Comparison of ENCODE assay signal across 17 mouse cellular contexts in genomic region chr16:95602504-95602903, GRCm38 (mm10). TPM values are rescaled to one million over a fixed set of nuclear protein-coding genes. Genes with fewer than 3 reads are reported as not detected.
DNase-seq lines count a peak whose midpoint lies in the region; ATAC-seq and TF ChIP-seq lines count a peak whose summit lies in the region.
"Had no signal": no experiment of that assay in that cellular context is flagged by ENCODE, and none has a peak within 500 bp of the region (broad histone marks: within the 10 kb centered on the region; RNA-seq: fewer than 3 reads in every experiment).

No protein-coding gene starts in this region.

- no peaks in the 10 kb centered on the region for H3K36me3 ChIP-seq in lung, embryonic 15.5 days
- no peaks in the 10 kb centered on the region for H3K36me3 ChIP-seq in embryonic facial prominence, embryonic 10.5 days (replicated peaks)
- no peaks in the 10 kb centered on the region for H3K36me3 ChIP-seq in limb, embryonic 10.5 days
- H3K36me3 ChIP-seq: liver, embryonic 15.5 days had no signal

- no peak for TF ChIP-seq CTCF in brain, embryonic 14.5 days (IDR thresholded peaks at IDR 0.05; ENCODE audit: borderline replicate concordance, extremely low read depth, insufficient read depth, insufficient read length)
- no peak for TF ChIP-seq CTCF in cerebellum, adult 2 months (IDR thresholded peaks at IDR 0.05; ENCODE audit: borderline replicate concordance, insufficient read depth, low read depth, low read length)

- H3K9me3 ChIP-seq in lung, embryonic 15.5 days = no peaks in the 10 kb centered on the region
- H3K9me3 ChIP-seq in embryonic facial prominence, embryonic 10.5 days = no peaks in the 10 kb centered on the region
- H3K9me3 ChIP-seq in limb, embryonic 10.5 days (replicated peaks) = no peaks in the 10 kb centered on the region
- H3K9me3 ChIP-seq: liver, embryonic 15.5 days had no signal

- H3K27me3 ChIP-seq in lung, embryonic 15.5 days = no peaks in the 10 kb centered on the region
- no peaks in the 10 kb centered on the region for H3K27me3 ChIP-seq in embryonic facial prominence, embryonic 10.5 days (replicated peaks; ENCODE audit: low read depth, poor library complexity, severe bottlenecking)
- no peaks in the 10 kb centered on the region for H3K27me3 ChIP-seq in limb, embryonic 10.5 days (ENCODE audit: low read depth, poor library complexity, severe bottlenecking)
- H3K27me3 ChIP-seq in cerebellum, adult 2 months (ENCODE audit: control insufficient read depth, insufficient read depth, low read length) = no peaks in the 10 kb centered on the region
- H3K27me3 ChIP-seq: liver, embryonic 15.5 days had no signal

- peaks cover 11% of the 10 kb centered on the region; the same call in 1 of the 2 replicates for H3K4me1 ChIP-seq in lung, embryonic 15.5 days
- H3K4me1 ChIP-seq in embryonic facial prominence, embryonic 10.5 days = peaks cover 22% of the 10 kb centered on the region
- peaks cover 28% of the 10 kb centered on the region for H3K4me1 ChIP-seq in limb, embryonic 10.5 days
- no peaks in the 10 kb centered on the region for H3K4me1 ChIP-seq in cerebellum, adult 2 months (ENCODE audit: control insufficient read depth, insufficient read depth, low read length)
- H3K4me1 ChIP-seq: liver, embryonic 15.5 days had no signal

- no peak overlapping the region for H3K9ac ChIP-seq in lung, embryonic 15.5 days
- H3K9ac ChIP-seq: liver, embryonic 15.5 days had no signal

- no peak for TF ChIP-seq POLR2A in brain, embryonic 14.5 days (IDR thresholded peaks at IDR 0.05; ENCODE audit: borderline replicate concordance, extremely low read depth, insufficient read depth, insufficient read length, poor library complexity, severe bottlenecking)
- no peak for TF ChIP-seq POLR2A in cerebellum, adult 2 months (IDR thresholded peaks at IDR 0.05; ENCODE audit: borderline replicate concordance, insufficient read depth, low read length)

- no peak overlapping the region for H3K4me2 ChIP-seq in lung, embryonic 15.5 days
- H3K4me2 ChIP-seq: liver, embryonic 15.5 days had no signal

- WGBS in lung, embryonic 15.5 days = 27% methylated on average over 5 of the region's 5 CpGs
- WGBS in embryonic facial prominence, embryonic 10.5 days = 34% methylated on average over 5 of the region's 5 CpGs
- 22% methylated on average over 5 of the region's 5 CpGs for WGBS in limb, embryonic 10.5 days
- 41% methylated on average over 5 of the region's 5 CpGs for WGBS in cerebellum, adult 2 months

- H3K4me3 ChIP-seq in lung, embryonic 15.5 days = no peak overlapping the region
- no peak overlapping the region for H3K4me3 ChIP-seq in embryonic facial prominence, embryonic 10.5 days
- no peak overlapping the region for H3K4me3 ChIP-seq in limb, embryonic 10.5 days
- no peak overlapping the region for H3K4me3 ChIP-seq in cerebellum, adult 2 months (replicated peaks; ENCODE audit: insufficient read depth, low read depth, low read length)
- H3K4me3 ChIP-seq: liver, embryonic 15.5 days had no signal

- no peak for DNase-seq in lung, postnatal 25 days (ENCODE audit: low spot score)
- DNase-seq in brain, embryonic 14.5 days (ENCODE audit: low read depth) = peak; percentile 34
- peak; percentile 54 for DNase-seq in embryonic facial prominence, embryonic 10.5 days (ENCODE audit: low spot score)
- peak; percentile 43 for DNase-seq in limb, embryonic 10.5 days (ENCODE audit: low spot score)
- DNase-seq in cerebellum, adult 2 months = no peak
- DNase-seq in right cerebral cortex, postnatal 36 days (ENCODE audit: low spot score in 2 of 2) = no peak
- DNase-seq: adrenal gland, postnatal 14 days; cerebellum, adult 9-11 months; gastrocnemius, postnatal 10 days; heart, postnatal 14 days; layer of hippocampus, adult 9-11 months; thymus, postnatal 36 days had no signal

- H3K27ac ChIP-seq in lung, embryonic 15.5 days = peak overlapping the region; percentile 41; the same call in 1 of the 2 replicates
- H3K27ac ChIP-seq in embryonic facial prominence, embryonic 10.5 days (replicated peaks) = peak overlapping the region; percentile 77
- peak overlapping the region; percentile 82 for H3K27ac ChIP-seq in limb, embryonic 10.5 days
- H3K27ac ChIP-seq in cerebellum, adult 2 months (ENCODE audit: insufficient read depth, low read length) = no peak overlapping the region
- H3K27ac ChIP-seq: liver, embryonic 15.5 days had no signal

- ATAC-seq in lung, embryonic 15.5 days (ENCODE audit: borderline replicate concordance, extremely low read depth, low FRiP score, low TSS enrichment) = peak; percentile 43; the same call in 1 of the 2 replicates
- ATAC-seq: CD4-positive, CD25-positive, alpha-beta regulatory T cell, adult 4 months; forebrain, embryonic 16.5 days; inflammation-experienced regulatory T-cells, adult 6 months had no signal

RNA-seq across cellular contexts. Expression of gene Erg, which starts 16.1 kb away (rescaled TPM):
- polyA plus RNA-seq in lung, embryonic 15.5 days (2015; fragmentation: Nextera tagmentation; extraction: Ambion mirVana) = 10.3 and 12.2 TPM in 2 replicates
- 3.9 and 7.6 TPM in 2 replicates for polyA plus RNA-seq in brain, embryonic 14.5 days (2012; rRNA removed)
- 2.3 and 2.8 TPM in 2 replicates for polyA plus RNA-seq in embryonic facial prominence, embryonic 10.5 days (2016; fragmentation: Nextera tagmentation; extraction: Ambion mirVana)
- 6.1 and 6.8 TPM in 2 replicates for polyA plus RNA-seq in limb, embryonic 10.5 days (2016; fragmentation: Nextera tagmentation; extraction: Ambion mirVana)
- polyA plus RNA-seq in cerebellum, adult 2 months (2012; rRNA removed) = 4.9 and 6.6 TPM in 2 replicates
- polyA plus RNA-seq: CD4-positive, CD25-positive, alpha-beta regulatory T cell, adult 4 months; inflammation-experienced regulatory T-cells, adult 6 months had no signal

Comparison
In these comparisons a context has a peak if more than half of its experiments do, and no peak if none do; other contexts are left out.
1. DNase-seq: peak in brain, embryonic 14.5 days (single experiment), embryonic facial prominence, embryonic 10.5 days (single experiment) and limb, embryonic 10.5 days (single experiment); none in lung, postnatal 25 days (single experiment), cerebellum, adult 2 months (0 of 2) and right cerebral cortex, postnatal 36 days (0 of 2).